Mouse (Mus musculus): Measurements from ENCODE around the gene Layn. TPM values are rescaled to one million over a fixed set of nuclear protein-coding genes. Genes with fewer than 3 reads are reported as not detected.
A peak's percentile ranks its signal among the peaks of the same experiment; 100 is the strongest.

The Layn gene
- polyA plus RNA-seq (2014; fragmentation: Nextera tagmentation; extraction: Ambion mirVana): 2.8 and 5.2 TPM in 2 replicates

DNA sequence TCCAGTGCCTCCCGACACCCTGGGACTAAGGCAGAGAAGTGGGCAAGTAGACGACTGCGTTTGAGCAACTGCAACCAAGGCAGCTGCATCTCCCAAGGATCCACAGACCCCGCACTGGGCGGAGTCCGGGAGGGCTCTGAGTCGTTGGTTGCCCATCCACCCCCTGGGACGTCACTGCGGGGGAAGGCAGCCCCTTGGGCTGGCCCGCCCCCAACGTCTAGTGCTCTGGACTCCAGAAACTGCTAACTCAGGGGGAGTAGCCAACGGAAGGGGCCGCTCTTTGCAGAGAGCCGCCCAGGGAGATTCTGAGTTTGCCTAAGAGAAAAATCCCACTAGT is at the start of gene Layn:
Layn (minus strand) TSS at position 116 of the 337 bp plus-strand sequence.
- H3K27ac ChIP-seq (ENCODE audit: low read depth): no peak within 1 kb of the TSS
- DNase-seq (ENCODE audit: low spot score) (peak; percentile 88), ATAC-seq (replicated peaks; ENCODE audit: low FRiP score, low TSS enrichment, low read depth) (peak; percentile 94)
- peak within 1 kb of the TSS; percentile 52 for H3K4me3 ChIP-seq (ENCODE audit: low read depth, low read length)
- H3K36me3 ChIP-seq (ENCODE audit: control insufficient read depth, insufficient read depth, low read length): no peaks in the 10 kb centered on the region
- H3K9ac ChIP-seq (ENCODE audit: low read length): peak within 1 kb of the TSS; percentile 36
- WGBS: under 1% methylated on average over 14 of the region's 14 CpGs
- peak within 1 kb of the TSS; percentile 90 for H3K4me2 ChIP-seq (ENCODE audit: low read length)
- H3K9me3 ChIP-seq (ENCODE audit: control insufficient read depth, low read length): no peaks in the 10 kb centered on the region
- H3K4me1 ChIP-seq (replicated peaks; ENCODE audit: control insufficient read depth, insufficient read depth, low read length): peaks cover 14% of the 10 kb centered on the region
- no peaks in the 10 kb centered on the region for H3K27me3 ChIP-seq (replicated peaks; ENCODE audit: control insufficient read depth, insufficient read depth, low read length)

DNA sequence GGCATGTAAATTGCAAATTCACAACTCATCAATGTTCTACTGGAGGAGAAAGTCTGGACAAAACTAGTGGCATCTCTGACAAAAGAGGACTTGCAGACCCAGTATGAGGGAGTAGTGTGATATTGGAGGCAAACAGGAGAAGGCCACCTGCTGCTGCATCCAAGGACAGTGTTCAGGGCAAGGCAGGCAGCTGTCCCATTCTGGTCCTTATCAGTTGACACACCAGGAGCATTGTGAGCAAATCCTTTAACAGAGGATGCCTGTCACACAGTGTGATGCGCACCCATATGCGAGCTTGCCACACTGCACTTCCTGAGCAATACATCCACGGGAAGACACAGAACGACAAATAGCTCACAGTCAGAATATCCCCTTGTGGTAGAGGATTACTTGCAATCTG is 37.9 kb upstream of the Layn start:
- Histone ChIP-seq H3K36me3 (ENCODE audit: control insufficient read depth, insufficient read depth, low read length) (no peaks in the 10 kb centered on the region), H3K4me2 (ENCODE audit: low read length) (no peak overlapping the region), H3K27ac (ENCODE audit: low read depth) (no peak overlapping the region), H3K27me3 (replicated peaks; ENCODE audit: control insufficient read depth, insufficient read depth, low read length) (no peaks in the 10 kb centered on the region), H3K9me3 (ENCODE audit: control insufficient read depth, low read length) (no peaks in the 10 kb centered on the region), H3K4me3 (ENCODE audit: low read depth, low read length) (no peak overlapping the region), H3K9ac (ENCODE audit: low read length) (no peak overlapping the region), H3K4me1 (replicated peaks; ENCODE audit: control insufficient read depth, insufficient read depth, low read length) (no peaks in the 10 kb centered on the region)
- 77% methylated on average over 4 of the region's 4 CpGs for WGBS
- ATAC-seq (replicated peaks; ENCODE audit: low FRiP score, low TSS enrichment, low read depth) (no peak), DNase-seq (ENCODE audit: low spot score) (no peak)

DNA sequence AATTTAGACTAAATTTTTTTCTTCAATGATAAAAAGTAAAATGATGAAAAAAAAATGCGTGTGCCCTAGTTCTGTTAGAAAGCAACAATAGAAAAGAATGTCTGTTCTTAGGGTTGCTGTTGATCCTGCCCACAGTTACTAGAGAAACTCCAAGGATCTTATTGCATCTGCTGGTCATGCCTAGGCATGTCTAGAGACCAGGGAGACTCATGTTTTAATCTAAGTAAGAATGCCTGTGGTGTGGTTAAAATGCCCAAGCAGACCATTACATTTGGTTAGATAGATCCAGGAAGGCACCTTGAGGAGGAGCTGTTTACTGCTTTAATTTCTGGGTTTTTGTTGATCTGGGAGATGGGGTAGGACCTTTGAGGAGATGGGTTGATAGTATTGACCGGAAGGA is 28.9 kb upstream of the Layn start:
- DNase-seq (ENCODE audit: low spot score) (no peak), ATAC-seq (replicated peaks; ENCODE audit: low FRiP score, low TSS enrichment, low read depth) (no peak)
- no peaks in the 10 kb centered on the region for H3K36me3 ChIP-seq (ENCODE audit: control insufficient read depth, insufficient read depth, low read length)
- H3K27ac ChIP-seq (ENCODE audit: low read depth): no peak overlapping the region
- peaks cover 7% of the 10 kb centered on the region; the same call in 1 of the 2 replicates for H3K4me1 ChIP-seq (replicated peaks; ENCODE audit: control insufficient read depth, insufficient read depth, low read length)
- H3K4me2 ChIP-seq (ENCODE audit: low read length): no peak overlapping the region
- H3K27me3 ChIP-seq (replicated peaks; ENCODE audit: control insufficient read depth, insufficient read depth, low read length): peaks cover 6% of the 10 kb centered on the region; the same call in 1 of the 2 replicates
- 63% methylated on average over 2 of the region's 2 CpGs for WGBS
- H3K9me3 ChIP-seq (ENCODE audit: control insufficient read depth, low read length): no peaks in the 10 kb centered on the region
- H3K9ac ChIP-seq (ENCODE audit: low read length): no peak overlapping the region
- H3K4me3 ChIP-seq (ENCODE audit: low read depth, low read length): no peak overlapping the region

DNA sequence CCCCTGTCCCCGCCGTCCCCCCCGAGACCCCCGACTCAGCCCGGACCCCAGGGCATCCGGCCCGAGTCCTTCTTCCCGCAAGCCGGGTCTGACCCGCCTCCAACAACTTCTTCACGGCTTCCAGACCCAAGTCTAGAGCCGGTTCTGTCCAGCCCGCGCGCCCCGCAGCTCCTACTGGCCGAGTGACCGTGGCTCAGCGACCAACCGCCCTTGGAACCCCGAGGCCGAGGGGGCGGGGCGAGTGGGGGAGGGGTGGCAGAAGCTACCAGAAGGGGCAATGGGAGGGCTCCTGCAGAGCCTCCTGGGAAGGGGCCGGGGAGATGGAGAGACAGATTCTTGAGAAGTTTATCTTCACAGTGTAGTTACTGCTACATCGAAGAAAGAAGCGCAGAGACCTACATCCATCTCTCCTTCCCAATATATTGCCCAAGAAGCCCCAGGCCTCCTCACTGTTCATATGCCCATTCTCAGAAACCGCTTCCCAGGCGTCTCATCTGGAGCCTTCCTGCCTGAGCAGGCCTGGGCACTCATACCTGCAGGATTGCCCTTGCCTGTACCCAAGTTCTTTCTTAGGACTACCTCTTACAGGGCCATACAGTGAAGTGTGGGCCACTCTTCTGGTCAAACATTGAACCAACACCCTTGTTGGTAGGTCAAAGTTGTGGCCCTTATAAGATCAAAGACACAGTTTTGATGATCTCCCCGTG is 27.1 kb upstream of the Layn start:
- WGBS: 12% methylated on average over 28 of the region's 30 CpGs
- ATAC-seq (replicated peaks; ENCODE audit: low FRiP score, low TSS enrichment, low read depth): peak; percentile 55; the same call in 1 of the 2 replicates
- Histone ChIP-seq H3K4me2 (ENCODE audit: low read length) (peak overlapping the region; percentile 100), H3K9me3 (ENCODE audit: control insufficient read depth, low read length) (no peaks in the 10 kb centered on the region), H3K9ac (ENCODE audit: low read length) (peak overlapping the region; percentile 56), H3K4me1 (replicated peaks; ENCODE audit: control insufficient read depth, insufficient read depth, low read length) (peaks cover 7% of the 10 kb centered on the region; the same call in 1 of the 2 replicates), H3K27ac (ENCODE audit: low read depth) (no peak overlapping the region), H3K36me3 (ENCODE audit: control insufficient read depth, insufficient read depth, low read length) (no peaks in the 10 kb centered on the region), H3K4me3 (ENCODE audit: low read depth, low read length) (peak overlapping the region; percentile 47), H3K27me3 (replicated peaks; ENCODE audit: control insufficient read depth, insufficient read depth, low read length) (peaks cover 9% of the 10 kb centered on the region; the same call in 1 of the 2 replicates)
- peak; percentile 75 for DNase-seq (ENCODE audit: low spot score)

DNA sequence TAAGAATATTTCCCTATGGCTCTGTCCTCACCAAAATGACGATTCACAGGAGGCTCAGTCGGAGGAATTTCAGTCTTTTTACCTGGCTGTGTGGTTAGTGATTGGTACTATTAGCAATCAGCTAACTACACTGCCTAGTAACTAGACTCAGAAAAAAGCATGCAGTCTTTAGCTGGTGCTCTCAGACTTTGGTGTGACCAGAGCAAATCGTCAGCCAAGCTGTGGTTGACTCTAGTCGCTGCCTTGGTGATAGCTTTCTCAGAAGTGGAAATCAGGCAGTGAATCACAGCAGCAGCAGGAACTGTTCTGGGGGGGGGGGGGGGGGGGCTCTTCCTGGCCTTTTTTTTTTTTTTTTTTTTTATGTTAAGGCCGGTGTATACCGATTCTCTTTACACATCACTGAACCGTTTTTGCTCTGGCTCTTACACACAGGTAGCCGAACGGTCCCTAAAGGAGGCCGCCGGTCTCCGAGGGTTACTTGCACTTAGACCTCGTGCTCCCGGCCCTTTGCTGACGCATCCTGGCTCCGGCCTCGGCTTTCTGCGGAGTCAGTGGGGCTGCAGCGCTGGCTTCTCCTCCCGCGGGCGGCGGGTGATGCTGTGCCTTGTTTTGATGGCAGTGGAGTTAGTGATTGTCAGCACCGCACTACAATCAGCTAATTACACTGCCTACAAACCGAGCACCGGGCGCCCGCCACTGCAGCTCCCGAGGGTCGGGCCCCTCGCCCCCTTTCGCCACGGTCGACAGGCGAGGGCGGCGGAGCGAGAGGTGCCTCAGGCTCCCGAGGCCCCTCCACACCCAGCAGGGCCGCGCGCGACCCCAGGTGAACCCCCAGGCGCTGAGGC is 26.3 kb upstream of the Layn start:
- no peaks in the 10 kb centered on the region for H3K9me3 ChIP-seq (ENCODE audit: control insufficient read depth, low read length)
- peak overlapping the region; percentile 47 for H3K4me3 ChIP-seq (ENCODE audit: low read depth, low read length)
- no peak overlapping the region for H3K27ac ChIP-seq (ENCODE audit: low read depth)
- ATAC-seq (replicated peaks; ENCODE audit: low FRiP score, low TSS enrichment, low read depth) (peak; percentile 64; the same call in 1 of the 2 replicates), DNase-seq (ENCODE audit: low spot score) (peak; percentile 85)
- peaks cover 7% of the 10 kb centered on the region; the same call in 1 of the 2 replicates for H3K4me1 ChIP-seq (replicated peaks; ENCODE audit: control insufficient read depth, insufficient read depth, low read length)
- H3K27me3 ChIP-seq (replicated peaks; ENCODE audit: control insufficient read depth, insufficient read depth, low read length): peaks cover 9% of the 10 kb centered on the region; the same call in 1 of the 2 replicates
- peak overlapping the region; percentile 56 for H3K9ac ChIP-seq (ENCODE audit: low read length)
- 2% methylated on average over 44 of the region's 44 CpGs for WGBS
- peak overlapping the region; percentile 100 for H3K4me2 ChIP-seq (ENCODE audit: low read length)
- no peaks in the 10 kb centered on the region for H3K36me3 ChIP-seq (ENCODE audit: control insufficient read depth, insufficient read depth, low read length)

DNA sequence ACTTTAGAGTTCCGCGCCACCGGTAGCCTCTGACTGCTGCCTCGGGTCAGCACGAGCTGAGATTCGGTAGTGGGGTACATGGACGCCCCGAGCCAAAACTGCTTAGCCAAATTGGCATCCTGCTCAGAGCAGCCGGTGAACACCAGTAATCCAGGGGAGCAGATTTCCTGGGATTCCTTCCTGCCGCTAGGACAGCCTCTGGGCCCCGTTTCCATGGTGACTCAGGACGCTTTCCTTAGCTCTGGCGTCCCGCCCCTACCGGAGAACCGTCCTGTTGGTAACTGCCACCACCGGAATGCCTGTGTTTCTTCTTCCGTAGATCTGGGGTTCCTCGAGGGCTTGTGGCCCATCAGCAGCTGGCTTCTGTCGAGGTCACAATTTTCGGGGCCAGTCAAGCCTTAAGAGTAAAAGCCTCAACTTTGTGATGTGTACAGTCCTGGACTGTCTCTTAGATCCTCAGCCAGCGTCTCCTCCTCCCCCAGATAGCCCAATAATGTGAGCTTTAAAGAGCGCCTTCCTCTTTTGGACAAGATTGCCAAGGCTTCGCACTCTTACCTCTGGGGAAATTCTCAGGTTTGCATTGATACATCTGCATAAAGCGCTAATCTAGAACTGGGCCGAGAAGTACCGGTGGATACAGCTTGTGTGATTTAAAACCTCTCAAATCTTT is 25.0 kb upstream of the Layn start, which contains the start of gene 4833427G06Rik:
4833427G06Rik (minus strand) TSS at position 323 of the 670 bp plus-strand sequence.
- ATAC-seq (replicated peaks; ENCODE audit: low FRiP score, low TSS enrichment, low read depth) (peak; percentile 75), DNase-seq (ENCODE audit: low spot score) (peak; percentile 85)
- Histone ChIP-seq H3K4me1 (replicated peaks; ENCODE audit: control insufficient read depth, insufficient read depth, low read length) (peaks cover 7% of the 10 kb centered on the region; the same call in 1 of the 2 replicates), H3K9ac (ENCODE audit: low read length) (no peak within 1 kb of the TSS), H3K27me3 (replicated peaks; ENCODE audit: control insufficient read depth, insufficient read depth, low read length) (peaks cover 9% of the 10 kb centered on the region; the same call in 1 of the 2 replicates), H3K27ac (ENCODE audit: low read depth) (no peak within 1 kb of the TSS), H3K9me3 (ENCODE audit: control insufficient read depth, low read length) (no peaks in the 10 kb centered on the region), H3K4me2 (ENCODE audit: low read length) (peak within 1 kb of the TSS; percentile 100), H3K4me3 (ENCODE audit: low read depth, low read length) (peak within 1 kb of the TSS; percentile 16; the same call in 1 of the 2 replicates), H3K36me3 (ENCODE audit: control insufficient read depth, insufficient read depth, low read length) (no peaks in the 10 kb centered on the region)
- WGBS: 9% methylated on average over 27 of the region's 27 CpGs

DNA sequence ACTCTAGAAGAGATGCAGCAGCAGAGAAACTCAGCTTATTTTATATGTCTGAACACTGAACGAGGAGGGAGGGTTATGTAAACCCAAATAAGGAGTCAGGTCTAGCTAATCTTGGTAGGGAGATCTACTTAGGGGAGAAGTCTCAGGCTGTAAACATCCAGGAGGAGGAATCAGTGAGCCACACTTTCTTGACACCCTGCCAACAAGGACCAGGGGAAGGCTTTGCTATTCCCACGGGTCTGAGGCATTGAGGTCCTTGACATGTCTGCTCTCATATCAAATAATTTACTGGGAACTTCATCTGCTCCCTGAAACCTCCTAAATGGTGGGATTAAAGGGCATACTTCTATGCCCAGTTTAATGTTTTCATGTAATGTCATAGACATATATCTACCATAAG is 19.4 kb upstream of the Layn start:
- no peak overlapping the region for H3K4me3 ChIP-seq (ENCODE audit: low read depth, low read length)
- no peaks in the 10 kb centered on the region for H3K36me3 ChIP-seq (ENCODE audit: control insufficient read depth, insufficient read depth, low read length)
- no peaks in the 10 kb centered on the region for H3K4me1 ChIP-seq (replicated peaks; ENCODE audit: control insufficient read depth, insufficient read depth, low read length)
- 37% methylated on average over 2 of the region's 2 CpGs for WGBS
- DNase-seq (ENCODE audit: low spot score) (no peak), ATAC-seq (replicated peaks; ENCODE audit: low FRiP score, low TSS enrichment, low read depth) (no peak)
- H3K27me3 ChIP-seq (replicated peaks; ENCODE audit: control insufficient read depth, insufficient read depth, low read length): 0 out of 2 replicates have a peak, but pooled peaks cover 3% of the 10 kb centered on the region
- no peak overlapping the region for H3K4me2 ChIP-seq (ENCODE audit: low read length)
- no peaks in the 10 kb centered on the region for H3K9me3 ChIP-seq (ENCODE audit: control insufficient read depth, low read length)
- no peak overlapping the region for H3K9ac ChIP-seq (ENCODE audit: low read length)
- H3K27ac ChIP-seq (ENCODE audit: low read depth): no peak overlapping the region

DNA sequence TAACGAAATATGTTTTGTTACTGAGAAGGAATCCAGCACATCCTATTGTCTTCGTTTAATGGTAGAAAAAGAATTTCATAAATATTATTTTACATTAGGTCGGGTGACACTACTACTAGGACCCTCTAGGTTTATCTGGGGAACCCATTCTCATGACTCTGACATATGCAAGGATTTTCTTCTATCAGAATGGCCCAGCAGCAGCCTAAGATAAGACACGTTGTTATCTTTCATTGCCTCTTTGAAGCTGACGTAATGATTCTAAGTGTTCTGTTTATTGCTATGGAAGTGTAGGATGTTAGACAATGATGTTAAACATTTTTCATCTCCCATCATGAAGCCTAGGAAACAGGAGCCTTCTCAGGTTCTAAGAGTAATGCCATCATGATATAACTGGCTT is 16.8 kb upstream of the Layn start:
- Histone ChIP-seq H3K4me2 (ENCODE audit: low read length) (no peak overlapping the region), H3K27me3 (replicated peaks; ENCODE audit: control insufficient read depth, insufficient read depth, low read length) (no peaks in the 10 kb centered on the region), H3K27ac (ENCODE audit: low read depth) (no peak overlapping the region), H3K36me3 (ENCODE audit: control insufficient read depth, insufficient read depth, low read length) (no peaks in the 10 kb centered on the region), H3K9ac (ENCODE audit: low read length) (no peak overlapping the region), H3K4me3 (ENCODE audit: low read depth, low read length) (no peak overlapping the region), H3K9me3 (ENCODE audit: control insufficient read depth, low read length) (no peaks in the 10 kb centered on the region), H3K4me1 (replicated peaks; ENCODE audit: control insufficient read depth, insufficient read depth, low read length) (no peaks in the 10 kb centered on the region)
- ATAC-seq (replicated peaks; ENCODE audit: low FRiP score, low TSS enrichment, low read depth) (no peak), DNase-seq (ENCODE audit: low spot score) (no peak)
- 56% methylated on average over 5 of the region's 5 CpGs for WGBS

Measured in intestine, embryonic 14.5 days (tissue).